Mouse (Mus musculus) forebrain, embryonic 15.5 days (tissue): ENCODE data around the gene Nat8. TPM values are rescaled to one million over a fixed set of nuclear protein-coding genes. Genes with fewer than 3 reads are reported as not detected.
A peak's percentile ranks its signal among the peaks of the same experiment; 100 is the strongest.
"Not testable (repeated sequence)": the region's sequence is repeated elsewhere in the genome, so short reads cannot be mapped to it uniquely, and the experiment has no call there.

Source experiments
- ATAC-seq: fragments of 200-750 bp; cut with Nextera tagmentation; replicated peaks from 2 replicates; pipeline ENCODE4 v1.8.0; 2017; ENCODE audit warnings: mild to moderate bottlenecking, moderate TSS enrichment, moderate library complexity
- H3K27ac ChIP-seq: fragments of 300-500 bp; sonication (generic); replicated peaks from 2 replicates; pipeline ENCODE4 v1.5.1; 2015; ENCODE audit warnings: mild to moderate bottlenecking, inconsistent platforms
- H3K27me3 ChIP-seq: fragments of 300-500 bp; sonication (generic); 2 replicates; pipeline ENCODE4 v1.6.1; 2015; ENCODE audit warnings: inconsistent platforms
- H3K36me3 ChIP-seq: fragments of 300-500 bp; sonication (generic); 2 replicates; pipeline ENCODE4 v1.6.1; 2015; ENCODE audit warnings: mild to moderate bottlenecking, inconsistent platforms
- H3K4me1 ChIP-seq: fragments of 300-500 bp; sonication (generic); 2 replicates; pipeline ENCODE4 v1.6.1; 2015; ENCODE audit warnings: inconsistent platforms
- H3K4me2 ChIP-seq: fragments of 300-500 bp; sonication (generic); replicated peaks from 2 replicates; pipeline ENCODE4 v1.6.1; 2015; ENCODE audit warnings: mild to moderate bottlenecking, inconsistent platforms
- H3K4me3 ChIP-seq: fragments of 300-500 bp; sonication (generic); 2 replicates; pipeline ENCODE4 v1.5.1; 2015; ENCODE audit warnings: mild to moderate bottlenecking, inconsistent platforms
- H3K9ac ChIP-seq: fragments of 300-500 bp; sonication (generic); replicated peaks from 2 replicates; pipeline ENCODE4 v1.6.1; 2015; ENCODE audit warnings: mild to moderate bottlenecking, inconsistent platforms
- H3K9me3 ChIP-seq: fragments of 300-500 bp; sonication (generic); 2 replicates; pipeline ENCODE4 v1.6.1; 2016; ENCODE audit warnings: inconsistent platforms
- WGBS: fragments of 180-500 bp; shearing (Covaris S2); methylation state at CpG from one replicate; pipeline ENCODE4 v1.1.7; 2015; ENCODE audit warnings: mixed read lengths; 5-methylcytosine and 5-hydroxymethylcytosine counted together
- polyA plus RNA-seq: library from polyadenylated mRNA; unstranded; fragments of >200 nt; fragmentation: Nextera tagmentation; extraction: Ambion mirVana; gene quantifications from 2 replicates; pipeline ENCODE4 v1.2.1, GENCODE M21; 2015

The Nat8 gene
- not detected in 2 replicates for polyA plus RNA-seq

DNA sequence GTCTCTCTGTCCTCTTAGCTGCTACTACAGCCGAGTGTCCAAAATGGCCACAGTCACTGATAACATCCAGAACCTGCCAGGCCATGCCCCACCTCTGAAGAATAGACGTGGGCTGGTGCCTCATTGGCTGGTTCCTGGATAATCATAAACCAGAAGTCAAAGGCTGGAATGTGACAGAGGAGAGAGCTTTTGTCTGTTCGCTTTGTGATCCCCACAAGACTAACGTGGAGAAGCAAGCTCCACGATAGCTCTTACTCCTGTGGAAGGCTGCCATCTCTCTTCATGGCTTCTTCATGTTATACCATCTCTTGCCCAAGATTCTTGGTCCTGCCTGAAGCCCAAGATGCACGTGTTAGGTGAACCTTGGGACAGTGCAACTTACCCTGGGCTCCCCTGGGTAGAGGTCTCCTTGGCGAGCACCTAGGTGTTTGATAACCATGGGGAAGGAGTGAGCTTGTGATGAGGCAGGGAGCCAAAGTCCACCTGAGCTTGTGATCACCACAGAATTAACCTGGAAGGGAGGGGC is at the start of gene Nat8:
Nat8 (minus strand) TSS at position 287 of the 526 bp plus-strand sequence.
- ATAC-seq = no peak
- H3K27ac ChIP-seq = no peak within 1 kb of the TSS

GRCm38 (mm10) chr6:85869006-85869405 is 37.1 kb upstream of the Nat8 start, which contains the start of gene Nat8f2:
Gene Nat8f2 (minus strand): TSS chr6:85869158.
- ATAC-seq, H3K4me1 ChIP-seq, H3K36me3 ChIP-seq, H3K4me2 ChIP-seq, H3K4me3 ChIP-seq, H3K9me3 ChIP-seq, H3K27me3 ChIP-seq, H3K27ac ChIP-seq, H3K9ac ChIP-seq: not testable (repeated sequence)
- 87% methylated on average over 5 of the region's 5 CpGs for WGBS

More for the DNA sequence above, at the start of gene Nat8:
- Histone ChIP-seq H3K4me1 (no peaks in the 10 kb centered on the region), H3K27me3 (no peaks in the 10 kb centered on the region), H3K4me3 (no peak within 1 kb of the TSS), H3K36me3 (no peaks in the 10 kb centered on the region), H3K9ac (no peak within 1 kb of the TSS), H3K4me2 (no peak within 1 kb of the TSS), H3K9me3 (no peaks in the 10 kb centered on the region)
- WGBS = 84% methylated on average over 7 of the region's 7 CpGs

- H3K4me2 ChIP-seq = no peak overlapping the region
- no peaks in the 10 kb centered on the region for H3K9me3 ChIP-seq
- H3K9ac ChIP-seq = no peak overlapping the region
- no peak overlapping the region for H3K4me3 ChIP-seq
- no peak for ATAC-seq
- H3K4me1 ChIP-seq = no peaks in the 10 kb centered on the region
- no peak overlapping the region for H3K27ac ChIP-seq
- 91% methylated on average over 8 of the region's 8 CpGs for WGBS
- no peaks in the 10 kb centered on the region for H3K27me3 ChIP-seq
- H3K36me3 ChIP-seq = no peaks in the 10 kb centered on the region
These were observed 36.1 kb upstream of the Nat8 start for GRCm38 (mm10) chr6:85867726-85868690.

DNA sequence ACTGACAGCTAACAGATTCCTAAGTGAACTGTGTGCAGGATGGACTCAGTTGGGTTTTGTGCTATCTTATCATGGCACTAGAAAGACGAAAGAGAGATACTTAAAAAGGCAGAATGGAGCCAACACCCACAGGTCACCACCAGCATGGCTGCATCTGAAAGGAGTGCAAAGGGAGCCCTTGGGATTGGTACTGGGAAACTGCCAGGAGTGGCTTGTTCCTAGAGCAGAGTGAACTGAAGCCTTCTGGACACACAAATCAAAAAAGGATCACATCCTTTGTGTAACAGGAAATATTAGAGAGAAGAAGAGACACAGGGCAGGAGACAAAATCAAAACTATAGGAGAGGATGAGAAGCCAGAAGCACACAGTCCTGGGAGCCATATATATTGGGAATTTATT is 35.1 kb upstream of the Nat8 start:
- H3K4me2 ChIP-seq, H3K36me3 ChIP-seq, H3K4me3 ChIP-seq, H3K4me1 ChIP-seq, ATAC-seq, H3K27ac ChIP-seq, H3K9me3 ChIP-seq, H3K9ac ChIP-seq, H3K27me3 ChIP-seq: not testable (repeated sequence)
- 71% methylated on average over 1 of the region's 1 CpGs for WGBS

DNA sequence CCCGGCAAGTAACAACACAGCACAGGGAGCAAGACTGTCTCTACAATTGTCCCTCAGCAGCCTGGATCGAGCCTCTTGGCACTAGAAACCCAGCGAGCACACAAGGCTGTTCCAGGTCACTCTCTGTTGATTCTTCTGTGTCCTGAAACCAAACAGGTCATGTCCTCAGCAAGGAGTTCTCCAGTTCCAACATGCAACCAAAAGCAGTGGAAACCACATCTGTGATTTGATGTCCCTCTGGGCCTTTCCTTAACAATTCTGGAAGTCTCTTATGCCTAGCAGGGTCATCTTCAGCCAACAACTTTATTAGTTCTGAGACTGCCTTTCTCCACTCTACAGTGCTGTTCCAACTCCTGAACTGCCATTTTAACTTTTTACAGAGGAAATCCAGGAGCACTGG is 34.3 kb upstream of the Nat8 start:
- H3K4me2 ChIP-seq, H3K27me3 ChIP-seq, H3K27ac ChIP-seq, H3K36me3 ChIP-seq, H3K4me3 ChIP-seq, H3K4me1 ChIP-seq, H3K9ac ChIP-seq, ATAC-seq, H3K9me3 ChIP-seq: not testable (repeated sequence)
- 89% methylated on average over 3 of the region's 3 CpGs for WGBS

- not testable (repeated sequence) for H3K9me3 ChIP-seq, H3K4me1 ChIP-seq, H3K4me3 ChIP-seq, H3K4me2 ChIP-seq, H3K36me3 ChIP-seq, H3K27me3 ChIP-seq, H3K27ac ChIP-seq, H3K9ac ChIP-seq, ATAC-seq
- WGBS = 64% methylated on average over 6 of the region's 7 CpGs
These were observed 33.2 kb upstream of the Nat8 start for GRCm38 (mm10) chr6:85864900-85865639.

DNA sequence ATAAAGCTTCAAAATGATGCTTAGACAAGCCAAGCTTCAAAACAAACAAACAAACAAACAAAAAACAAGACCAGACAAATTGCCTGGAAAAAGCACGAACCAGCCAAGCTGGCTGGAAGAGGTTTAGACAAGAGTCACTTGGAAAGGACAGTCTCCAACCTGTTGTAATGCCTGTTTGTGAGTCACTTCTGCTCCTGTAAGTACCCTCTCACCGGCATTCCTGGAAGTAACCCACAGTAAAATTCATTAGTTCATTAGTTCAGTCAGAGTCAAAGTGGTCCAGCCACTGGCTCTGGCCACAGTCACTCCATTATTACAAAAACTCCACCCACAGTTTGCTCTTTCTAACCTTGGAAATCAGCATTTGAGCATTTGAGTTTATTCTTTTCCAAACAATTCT is 32.0 kb upstream of the Nat8 start:
- H3K27ac ChIP-seq = no peak overlapping the region
- H3K27me3 ChIP-seq = no peaks in the 10 kb centered on the region
- ATAC-seq = no peak
- no peaks in the 10 kb centered on the region for H3K9me3 ChIP-seq
- no peaks in the 10 kb centered on the region for H3K36me3 ChIP-seq
- WGBS = 90% methylated on average over 2 of the region's 2 CpGs
- no peak overlapping the region for H3K4me2 ChIP-seq
- no peak overlapping the region for H3K9ac ChIP-seq
- H3K4me3 ChIP-seq = no peak overlapping the region
- no peaks in the 10 kb centered on the region for H3K4me1 ChIP-seq

DNA sequence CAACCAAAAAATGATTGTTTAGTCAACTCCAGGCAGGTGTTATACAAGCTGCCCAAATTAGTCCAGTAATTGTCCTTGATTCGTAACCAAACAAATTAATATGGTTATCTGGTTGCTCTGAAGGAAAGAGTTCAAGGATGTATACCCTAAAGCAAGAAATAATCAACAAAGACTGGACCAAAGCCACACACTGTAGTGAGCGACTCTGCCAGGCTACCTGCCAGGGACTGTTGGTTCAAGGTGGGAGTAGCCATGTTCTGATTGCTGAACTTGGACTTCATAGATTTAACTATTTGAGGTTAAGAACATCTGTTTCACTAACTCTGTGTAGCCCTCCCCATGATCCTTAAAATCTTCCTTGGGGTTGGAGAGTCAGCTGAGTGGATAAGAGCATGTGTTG is 31.3 kb upstream of the Nat8 start:
- H3K9me3 ChIP-seq = no peaks in the 10 kb centered on the region
- no peaks in the 10 kb centered on the region for H3K27me3 ChIP-seq
- H3K4me3 ChIP-seq = no peak overlapping the region
- no peak overlapping the region for H3K9ac ChIP-seq
- H3K27ac ChIP-seq = no peak overlapping the region
- H3K36me3 ChIP-seq = no peaks in the 10 kb centered on the region
- no peak overlapping the region for H3K4me2 ChIP-seq
- no peak for ATAC-seq
- 71% methylated on average over 2 of the region's 2 CpGs for WGBS
- no peaks in the 10 kb centered on the region for H3K4me1 ChIP-seq

- no peaks in the 10 kb centered on the region for H3K36me3 ChIP-seq
These were observed 30.7 kb upstream of the Nat8 start for GRCm38 (mm10) chr6:85862565-85862964.

DNA sequence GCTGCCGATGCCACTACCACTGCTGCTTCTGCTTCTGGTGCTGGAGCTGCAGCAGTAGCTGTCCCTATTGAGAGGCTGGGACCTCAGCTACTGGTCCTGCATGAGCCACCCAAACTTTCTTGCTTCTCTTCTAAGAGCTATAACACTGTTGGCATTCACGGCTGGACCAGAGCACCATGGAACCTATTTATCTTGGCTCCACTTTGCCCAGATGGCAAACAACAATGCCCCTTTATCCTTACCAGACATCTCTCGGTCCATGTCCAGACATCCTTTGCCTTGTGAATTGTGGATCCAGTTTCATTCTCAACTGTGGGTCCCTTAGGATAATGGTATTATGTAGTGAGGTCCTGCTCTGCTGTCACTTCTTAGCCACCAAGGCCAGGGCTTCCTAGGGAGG is 29.4 kb upstream of the Nat8 start:
- no peak for ATAC-seq
- no peaks in the 10 kb centered on the region for H3K9me3 ChIP-seq
- no peaks in the 10 kb centered on the region for H3K4me1 ChIP-seq
- no peak overlapping the region for H3K4me2 ChIP-seq
- H3K9ac ChIP-seq = no peak overlapping the region
- WGBS = 82% methylated on average over 3 of the region's 3 CpGs
- no peaks in the 10 kb centered on the region for H3K27me3 ChIP-seq
- no peaks in the 10 kb centered on the region for H3K36me3 ChIP-seq
- no peak overlapping the region for H3K4me3 ChIP-seq
- no peak overlapping the region for H3K27ac ChIP-seq

More at GRCm38 (mm10) chr6:85862565-85862964, 30.7 kb upstream of the Nat8 start:
- Histone ChIP-seq H3K27ac (no peak overlapping the region), H3K4me3 (no peak overlapping the region), H3K9ac (no peak overlapping the region), H3K4me2 (no peak overlapping the region), H3K27me3 (no peaks in the 10 kb centered on the region), H3K9me3 (no peaks in the 10 kb centered on the region), H3K4me1 (no peaks in the 10 kb centered on the region)
- no peak for ATAC-seq
- WGBS = 43% methylated on average over 3 of the region's 3 CpGs

DNA sequence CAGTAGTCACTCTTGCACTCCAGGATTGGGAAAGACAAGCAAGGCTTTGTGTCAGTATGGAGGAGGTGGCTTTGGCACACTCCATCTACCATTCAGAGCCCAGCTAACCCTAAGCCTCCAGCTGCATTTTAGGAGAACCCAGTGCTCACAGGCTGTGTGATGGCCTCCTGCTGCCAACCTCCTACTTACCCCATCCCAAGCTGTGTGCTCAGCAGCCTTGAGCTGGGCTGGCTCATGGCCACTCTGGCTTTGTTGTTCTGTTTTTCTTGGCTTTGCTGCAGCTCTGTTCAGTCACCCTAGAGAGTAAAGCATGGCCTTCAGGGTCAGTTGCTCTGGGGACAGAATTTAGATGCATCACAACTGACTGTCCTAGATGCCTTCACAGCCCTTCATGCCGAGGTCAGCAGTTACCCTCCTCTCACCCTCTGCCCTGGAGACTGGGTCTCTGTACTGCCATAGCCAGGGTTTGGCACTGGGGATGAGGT is 24.4 kb upstream of the Nat8 start:
- Histone ChIP-seq H3K36me3 (no peaks in the 10 kb centered on the region), H3K4me3 (no peak overlapping the region), H3K9ac (no peak overlapping the region), H3K27me3 (no peaks in the 10 kb centered on the region), H3K4me1 (no peaks in the 10 kb centered on the region), H3K4me2 (no peak overlapping the region), H3K27ac (no peak overlapping the region), H3K9me3 (no peaks in the 10 kb centered on the region)
- 81% methylated on average over 1 of the region's 1 CpGs for WGBS
- ATAC-seq = peak; percentile 53; the same call in 1 of the 2 replicates

DNA sequence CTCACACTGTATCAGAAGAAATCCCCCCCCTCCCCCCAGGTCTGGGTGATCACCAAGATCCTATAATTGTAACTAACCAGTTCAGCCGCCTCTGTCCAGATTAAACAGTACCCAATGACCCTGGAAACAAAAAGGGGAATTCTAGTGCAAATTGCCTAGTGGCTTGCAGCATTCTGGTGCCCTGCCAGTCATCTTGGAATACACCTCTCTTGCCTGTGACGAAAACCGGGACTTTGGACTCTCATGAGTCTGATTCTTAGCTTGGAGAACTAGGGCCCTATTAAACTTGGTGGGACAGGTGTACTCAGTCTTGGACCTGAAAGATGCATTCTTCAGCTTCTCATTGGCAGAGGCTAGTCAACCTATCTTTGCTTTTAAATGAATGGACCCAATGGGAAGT is 21.6 kb upstream of the Nat8 start:
- ATAC-seq = no peak
- WGBS = 68% methylated on average over 3 of the region's 3 CpGs
- no peak overlapping the region for H3K4me3 ChIP-seq
- no peak overlapping the region for H3K4me2 ChIP-seq
- no peaks in the 10 kb centered on the region for H3K9me3 ChIP-seq
- H3K36me3 ChIP-seq = no peaks in the 10 kb centered on the region
- H3K27ac ChIP-seq = no peak overlapping the region
- no peak overlapping the region for H3K9ac ChIP-seq
- H3K4me1 ChIP-seq = no peaks in the 10 kb centered on the region
- H3K27me3 ChIP-seq = no peaks in the 10 kb centered on the region
